Mouse (Mus musculus) cerebellum, adult 2 months (tissue): ENCODE results near the gene Igdcc3.

ENCODE experiments used
- CTCF ChIP-seq: fragments of 200-500 bp; IDR thresholded peaks from 2 replicates; pipeline ENCODE4 v1.5.1; 2011; ENCODE audit warnings: low read depth, mild to moderate bottlenecking, control low read depth, low read length, moderate library complexity, borderline replicate concordance; ENCODE audit not compliant: insufficient read depth
- POLR2A ChIP-seq: fragments of 200-500 bp; IDR thresholded peaks from 2 replicates; pipeline ENCODE4 v1.6.1; 2011; ENCODE audit warnings: low read length, control low read depth, borderline replicate concordance; ENCODE audit not compliant: insufficient read depth

GRCm38 (mm10) chr9:65156604-65157003 is 15.6 kb downstream of the Igdcc3 start:
- no peak for TF ChIP-seq POLR2A
- no peak for TF ChIP-seq CTCF
